Mouse (Mus musculus) liver, adult 2 months (tissue): ENCODE results near the gene Bcar3.

Experiments used
- CTCF ChIP-seq: fragments of 200-500 bp; IDR thresholded peaks from 2 replicates; pipeline ENCODE4 v1.5.1; 2011; ENCODE audit warnings: low read depth, low read length, control low read depth
- POLR2A ChIP-seq: fragments of 200-500 bp; IDR thresholded peaks from 2 replicates; pipeline ENCODE4 v1.6.1; 2011; ENCODE audit warnings: low read length, control low read depth; ENCODE audit not compliant: insufficient read depth; ENCODE audit errors: extremely low read depth

- TF ChIP-seq POLR2A, result no peak
- no peak for TF ChIP-seq CTCF
Observed at GRCm38 (mm10) chr3:122420410-122420774, 126.5 kb downstream of the Bcar3 start.
